Mouse (Mus musculus) Muller cell, postnatal 12 days (primary cell): ENCODE data around the gene Dnajb3.

Experiments used
- DNase-seq: peaks from one replicate; pipeline ENCODE4 v3.0.0-alpha.2; 2015; ENCODE audit errors: inconsistent ontology term

Dnajb3 gene

GRCm38 (mm10) chr1:88205294-88205922 lies at the start of gene Dnajb3:
Gene Dnajb3, minus strand, starts transcription at chr1:88205782.
- DNase-seq = peak; percentile 85

- no peak for DNase-seq
Measured at GRCm38 (mm10) chr1:88254793-88255465, 49.3 kb upstream of the Dnajb3 start.

- DNase-seq = peak; percentile 73
Measured at GRCm38 (mm10) chr1:88253540-88253939, 48.0 kb upstream of the Dnajb3 start.

- DNase-seq = no peak
Measured at GRCm38 (mm10) chr1:88253106-88253505, 47.5 kb upstream of the Dnajb3 start.

- DNase-seq = no peak
Measured at GRCm38 (mm10) chr1:88250023-88250422, 44.4 kb upstream of the Dnajb3 start.

- no peak for DNase-seq
Measured at GRCm38 (mm10) chr1:88249596-88249995, 44.0 kb upstream of the Dnajb3 start.

GRCm38 (mm10) chr1:88248658-88249057 lies 43.1 kb upstream of the Dnajb3 start:
- no peak for DNase-seq

- no peak for DNase-seq
Measured at GRCm38 (mm10) chr1:88247660-88248059, 42.1 kb upstream of the Dnajb3 start.

GRCm38 (mm10) chr1:88246386-88246785 lies 40.8 kb upstream of the Dnajb3 start:
- no peak for DNase-seq

GRCm38 (mm10) chr1:88245881-88246280 lies 40.3 kb upstream of the Dnajb3 start:
- no peak for DNase-seq

GRCm38 (mm10) chr1:88243861-88244260 lies 38.3 kb upstream of the Dnajb3 start:
- DNase-seq = no peak

- no peak for DNase-seq
Measured at GRCm38 (mm10) chr1:88240579-88240978, 35.0 kb upstream of the Dnajb3 start.

GRCm38 (mm10) chr1:88240072-88240471 lies 34.5 kb upstream of the Dnajb3 start:
- DNase-seq = no peak

- DNase-seq = no peak
Measured at GRCm38 (mm10) chr1:88238771-88239170, 33.2 kb upstream of the Dnajb3 start.

GRCm38 (mm10) chr1:88237311-88237710 lies 31.7 kb upstream of the Dnajb3 start:
- DNase-seq = no peak

- no peak for DNase-seq
Measured at GRCm38 (mm10) chr1:88235894-88236415, 30.4 kb upstream of the Dnajb3 start.

GRCm38 (mm10) chr1:88235046-88235893 lies 29.7 kb upstream of the Dnajb3 start:
- DNase-seq = no peak

- DNase-seq = no peak
Measured at GRCm38 (mm10) chr1:88234646-88235045, 29.1 kb upstream of the Dnajb3 start.

GRCm38 (mm10) chr1:88234248-88234610 lies 28.6 kb upstream of the Dnajb3 start:
- no peak for DNase-seq

- DNase-seq = no peak
Measured at GRCm38 (mm10) chr1:88233421-88234247, 28.1 kb upstream of the Dnajb3 start.

- DNase-seq = no peak
Measured at GRCm38 (mm10) chr1:88232664-88233380, 27.2 kb upstream of the Dnajb3 start.
